Mouse (Mus musculus) heart, adult 2 months (tissue): ENCODE measurements at regions not wholly inside any gene's neighbourhood (a gene's known extent, or its start where the extent isn't known, plus 50 kb on each side); places are given as distances from the start of the nearest gene placed in this dataset.

Source experiments
- CTCF ChIP-seq: fragments of 200-600 bp; IDR thresholded peaks from 2 replicates; pipeline ENCODE4 v1.8.1; 2022; ENCODE audit warnings: antibody characterized with exemption, mild to moderate bottlenecking, moderate library complexity
- EP300 ChIP-seq: fragments of 200-500 bp; IDR thresholded peaks from 2 replicates; pipeline ENCODE4 v1.6.1; 2011; ENCODE audit warnings: low read depth, low read length, control low read depth; ENCODE audit not compliant: insufficient read depth
- POLR2A ChIP-seq: fragments of 200-500 bp; IDR thresholded peaks from 2 replicates; pipeline ENCODE4 v1.6.1; 2011; ENCODE audit warnings: mild to moderate bottlenecking, low read depth, low read length, control low read depth; ENCODE audit not compliant: insufficient read depth

DNA sequence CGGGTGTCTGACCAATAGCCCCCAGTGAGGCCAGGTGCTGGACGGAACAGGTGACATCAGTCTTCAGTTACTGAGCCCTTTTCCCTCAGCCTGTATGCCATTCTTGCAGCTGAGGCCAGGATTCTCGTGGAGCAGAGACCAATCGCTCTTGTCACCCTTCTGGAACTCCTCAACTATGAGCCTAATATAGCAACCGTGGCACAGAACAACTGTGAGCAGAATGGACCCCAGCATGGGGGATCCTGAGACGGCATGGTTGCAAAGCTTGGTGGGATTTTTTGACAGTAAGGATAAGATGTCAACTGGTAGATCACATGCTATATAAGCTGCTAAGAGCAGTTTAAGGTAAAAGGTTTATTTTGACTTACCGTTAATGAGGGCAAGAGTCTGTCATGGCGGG lies 105.5 kb upstream of the 1700012A03Rik start:
- TF ChIP-seq EP300, result no peak
- TF ChIP-seq POLR2A, result no peak
- TF ChIP-seq CTCF, result no peak
